Mouse (Mus musculus): ENCODE measurements around the gene Slc26a6.
A peak's percentile ranks its signal among the peaks of the same experiment; 100 is the strongest.

DNA sequence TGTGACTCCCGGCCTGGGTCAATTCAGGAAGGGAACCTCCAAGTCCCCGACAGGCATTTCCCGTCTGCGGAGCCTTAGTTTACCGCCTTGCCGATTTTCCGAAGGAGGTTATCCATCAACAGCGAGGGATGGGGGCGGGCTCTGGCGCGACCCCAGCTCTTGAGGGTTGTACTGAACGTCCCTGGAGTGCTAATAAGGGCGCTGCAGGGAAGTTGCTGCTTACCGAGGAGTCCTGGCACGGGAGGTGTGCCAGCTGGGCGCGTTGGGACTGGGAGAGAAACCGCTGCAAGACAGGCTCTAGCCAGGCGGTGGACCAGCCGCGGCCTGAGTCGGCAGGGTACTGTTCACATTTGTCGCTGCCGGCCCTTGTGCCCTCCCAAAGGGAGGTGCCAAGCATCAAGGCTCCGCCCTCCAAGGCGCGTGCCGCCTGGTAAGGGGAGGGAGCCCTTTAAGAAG lies 1.2 kb downstream of the Slc26a6 start:
- no peak for TF ChIP-seq CTCF (IDR thresholded peaks at IDR 0.05; ENCODE audit: insufficient read depth, low read depth, low read length)
- peak; percentile 47 for TF ChIP-seq POLR2A (IDR thresholded peaks at IDR 0.05; ENCODE audit: insufficient read depth, low read depth, low read length)
